Mouse (Mus musculus) embryonic facial prominence, embryonic 12.5 days (tissue): ENCODE measurements at regions not wholly inside any gene's neighbourhood (a gene's known extent, or its start where the extent isn't known, plus 50 kb on each side); places are given as distances from the start of the nearest gene placed in this dataset.
A peak's percentile ranks its signal among the peaks of the same experiment; 100 is the strongest.

ENCODE experiments used
- ATAC-seq: fragments of 200-750 bp; cut with Nextera tagmentation; 2 replicates; pipeline ENCODE4 v1.8.0; 2017; ENCODE audit not compliant: insufficient number of reproducible peaks, insufficient read depth, low FRiP score, low TSS enrichment
- H3K27ac ChIP-seq: fragments of 300-500 bp; sonication (generic); 2 replicates; pipeline ENCODE4 v1.5.1; 2016; ENCODE audit warnings: mild to moderate bottlenecking
- H3K27me3 ChIP-seq: fragments of 300-500 bp; sonication (generic); 2 replicates; pipeline ENCODE4 v1.6.1; 2016; ENCODE audit warnings: mild to moderate bottlenecking, moderate library complexity
- H3K36me3 ChIP-seq: fragments of 300-500 bp; sonication (generic); 2 replicates; pipeline ENCODE4 v1.6.1; 2016; ENCODE audit warnings: mild to moderate bottlenecking
- H3K4me1 ChIP-seq: fragments of 300-500 bp; sonication (generic); 2 replicates; pipeline ENCODE4 v1.6.1; 2016
- H3K4me2 ChIP-seq: fragments of 300-500 bp; sonication (generic); replicated peaks from 2 replicates; pipeline ENCODE4 v1.6.1; 2016; ENCODE audit warnings: mild to moderate bottlenecking, moderate library complexity
- H3K4me3 ChIP-seq: fragments of 300-500 bp; sonication (generic); 2 replicates; pipeline ENCODE4 v1.5.1; 2016; ENCODE audit warnings: mild to moderate bottlenecking
- H3K9ac ChIP-seq: fragments of 300-500 bp; sonication (generic); 2 replicates; pipeline ENCODE4 v1.6.1; 2016; ENCODE audit warnings: mild to moderate bottlenecking, moderate library complexity
- H3K9me3 ChIP-seq: fragments of 300-500 bp; sonication (generic); 2 replicates; pipeline ENCODE4 v1.6.1; 2016; ENCODE audit warnings: mild to moderate bottlenecking, moderate library complexity
- WGBS: fragments of 180-500 bp; shearing (Covaris S2); methylation state at CpG from one replicate; pipeline ENCODE4 v1.1.7; 2016; 5-methylcytosine and 5-hydroxymethylcytosine counted together

GRCm38 (mm10) chr1:35385430-35385829 is 535.7 kb downstream of the Plekhb2 start:
- Histone ChIP-seq H3K4me2 (no peak overlapping the region), H3K9ac (no peak overlapping the region), H3K4me1 (no peaks in the 10 kb centered on the region), H3K9me3 (no peaks in the 10 kb centered on the region), H3K36me3 (no peaks in the 10 kb centered on the region), H3K27ac (no peak overlapping the region), H3K4me3 (no peak overlapping the region), H3K27me3 (no peaks in the 10 kb centered on the region)
- WGBS, result 55% methylated on average over 9 of the region's 9 CpGs
- no peak for ATAC-seq

GRCm38 (mm10) chr1:35388181-35388580 is 538.4 kb downstream of the Plekhb2 start:
- H3K4me3 ChIP-seq, result no peak overlapping the region
- no peak overlapping the region for H3K9ac ChIP-seq
- no peak for ATAC-seq
- no peaks in the 10 kb centered on the region for H3K4me1 ChIP-seq
- H3K27me3 ChIP-seq, result no peaks in the 10 kb centered on the region
- no peak overlapping the region for H3K4me2 ChIP-seq
- WGBS, result 26% methylated on average over 6 of the region's 6 CpGs
- H3K36me3 ChIP-seq, result no peaks in the 10 kb centered on the region
- H3K27ac ChIP-seq, result no peak overlapping the region
- no peaks in the 10 kb centered on the region for H3K9me3 ChIP-seq

GRCm38 (mm10) chr1:35390371-35390770 is 540.6 kb downstream of the Plekhb2 start:
- Histone ChIP-seq H3K4me1 (no peaks in the 10 kb centered on the region), H3K9ac (no peak overlapping the region), H3K36me3 (no peaks in the 10 kb centered on the region), H3K27me3 (no peaks in the 10 kb centered on the region), H3K4me3 (no peak overlapping the region), H3K27ac (no peak overlapping the region), H3K4me2 (no peak overlapping the region), H3K9me3 (no peaks in the 10 kb centered on the region)
- 78% methylated on average over 4 of the region's 4 CpGs for WGBS
- ATAC-seq, result no peak

GRCm38 (mm10) chr1:35390858-35391586 is 541.2 kb downstream of the Plekhb2 start:
- Histone ChIP-seq H3K27ac (no peak overlapping the region), H3K9ac (no peak overlapping the region), H3K36me3 (no peaks in the 10 kb centered on the region), H3K27me3 (no peaks in the 10 kb centered on the region), H3K4me3 (no peak overlapping the region), H3K4me1 (no peaks in the 10 kb centered on the region), H3K4me2 (no peak overlapping the region), H3K9me3 (no peaks in the 10 kb centered on the region)
- no peak for ATAC-seq
- 75% methylated on average over 7 of the region's 7 CpGs for WGBS

- H3K36me3 ChIP-seq, result no peaks in the 10 kb centered on the region
- WGBS, result 84% methylated on average over 6 of the region's 6 CpGs
- ATAC-seq, result no peak
Measured at GRCm38 (mm10) chr1:35393550-35394118, 543.9 kb downstream of the Plekhb2 start.

GRCm38 (mm10) chr1:35400674-35401359 is 551.0 kb downstream of the Plekhb2 start:
- WGBS, result 80% methylated on average over 11 of the region's 11 CpGs
- H3K36me3 ChIP-seq, result no peaks in the 10 kb centered on the region
- H3K4me2 ChIP-seq, result no peak overlapping the region
- H3K4me3 ChIP-seq, result no peak overlapping the region
- H3K27me3 ChIP-seq, result no peaks in the 10 kb centered on the region
- H3K4me1 ChIP-seq, result no peaks in the 10 kb centered on the region
- H3K9ac ChIP-seq, result no peak overlapping the region
- H3K27ac ChIP-seq, result no peak overlapping the region
- ATAC-seq, result peak; percentile 28; the same call in 1 of the 2 replicates
- no peaks in the 10 kb centered on the region for H3K9me3 ChIP-seq

More at GRCm38 (mm10) chr1:35393550-35394118, 543.9 kb downstream of the Plekhb2 start:
- Histone ChIP-seq H3K4me1 (no peaks in the 10 kb centered on the region), H3K27me3 (no peaks in the 10 kb centered on the region), H3K9ac (no peak overlapping the region), H3K4me2 (no peak overlapping the region), H3K4me3 (no peak overlapping the region), H3K27ac (no peak overlapping the region), H3K9me3 (no peaks in the 10 kb centered on the region)

GRCm38 (mm10) chr1:35402995-35403394 is 553.2 kb downstream of the Plekhb2 start:
- Histone ChIP-seq H3K27ac (no peak overlapping the region), H3K27me3 (no peaks in the 10 kb centered on the region), H3K4me1 (no peaks in the 10 kb centered on the region), H3K4me2 (no peak overlapping the region), H3K36me3 (no peaks in the 10 kb centered on the region), H3K9ac (no peak overlapping the region), H3K4me3 (no peak overlapping the region), H3K9me3 (no peaks in the 10 kb centered on the region)
- 89% methylated on average over 4 of the region's 4 CpGs for WGBS
- no peak for ATAC-seq

- Histone ChIP-seq H3K4me1 (no peaks in the 10 kb centered on the region), H3K4me2 (no peak overlapping the region), H3K4me3 (no peak overlapping the region), H3K36me3 (no peaks in the 10 kb centered on the region), H3K9me3 (no peaks in the 10 kb centered on the region), H3K27me3 (no peaks in the 10 kb centered on the region), H3K27ac (no peak overlapping the region), H3K9ac (no peak overlapping the region)
- ATAC-seq, result no peak
- 83% methylated on average over 6 of the region's 6 CpGs for WGBS
Measured at GRCm38 (mm10) chr1:35405418-35405817, 555.6 kb downstream of the Plekhb2 start.

- Histone ChIP-seq H3K4me3 (no peak overlapping the region), H3K36me3 (no peaks in the 10 kb centered on the region), H3K9ac (no peak overlapping the region), H3K27ac (no peak overlapping the region), H3K4me1 (no peaks in the 10 kb centered on the region), H3K9me3 (no peaks in the 10 kb centered on the region), H3K4me2 (no peak overlapping the region), H3K27me3 (no peaks in the 10 kb centered on the region)
- ATAC-seq, result no peak
- WGBS, result 81% methylated on average over 1 of the region's 1 CpGs
Measured at GRCm38 (mm10) chr1:35415646-35416045, 565.9 kb downstream of the Plekhb2 start.

GRCm38 (mm10) chr1:35428126-35428840 is 578.5 kb downstream of the Plekhb2 start:
- Histone ChIP-seq H3K4me3 (no peak overlapping the region), H3K4me2 (no peak overlapping the region), H3K27me3 (no peaks in the 10 kb centered on the region), H3K27ac (no peak overlapping the region), H3K9me3 (no peaks in the 10 kb centered on the region), H3K4me1 (no peaks in the 10 kb centered on the region), H3K36me3 (no peaks in the 10 kb centered on the region), H3K9ac (no peak overlapping the region)
- no peak for ATAC-seq
- 86% methylated on average over 8 of the region's 8 CpGs for WGBS

GRCm38 (mm10) chr1:35429471-35429870 is 579.7 kb downstream of the Plekhb2 start:
- H3K4me2 ChIP-seq, result no peak overlapping the region
- no peaks in the 10 kb centered on the region for H3K4me1 ChIP-seq
- H3K27me3 ChIP-seq, result no peaks in the 10 kb centered on the region
- no peak for ATAC-seq
- 67% methylated on average over 1 of the region's 1 CpGs for WGBS
- no peak overlapping the region for H3K27ac ChIP-seq
- H3K36me3 ChIP-seq, result no peaks in the 10 kb centered on the region
- H3K4me3 ChIP-seq, result no peak overlapping the region
- no peaks in the 10 kb centered on the region for H3K9me3 ChIP-seq
- H3K9ac ChIP-seq, result no peak overlapping the region
